Mouse (Mus musculus): ENCODE measurements around the gene Il12a. TPM values are rescaled to one million over a fixed set of nuclear protein-coding genes. Genes with fewer than 3 reads are reported as not detected.

Gene Il12a
- total and polyA plus RNA-seq, 3 experiments: 3.8 to 12.3 (median 11.2) TPM

- no peak for DNase-seq (ENCODE audit: extremely low read depth)
- in situ Hi-C loops (cut with MboI; ENCODE audit: low pct_ligation_motif_present, low pct_unique_long_range_greater_than_20kb, low sequenced_read_pairs): no loop called here
- Histone ChIP-seq H3K9me3 (replicated peaks; ENCODE audit: low read length) (no peaks in the 10 kb centered on the region), H3K79me2 (replicated peaks; ENCODE audit: control insufficient read depth, extremely low read depth, insufficient read depth, poor library complexity, severe bottlenecking) (no peaks in the 10 kb centered on the region), H3K4me3 (replicated peaks in 1 of 3; ENCODE audit: low read depth in 2 of 3, low read length in 2 of 3, poor library complexity in 1 of 3) (no peak overlapping the region), H3K4me1 (ENCODE audit: control insufficient read depth in 1 of 2, insufficient read depth in 2 of 2) (peaks cover 0 to 10% of the 10 kb centered on the region in 2 experiments; a peak in 3 of 4 replicates), H3K36me3 (replicated peaks in 1 of 2; ENCODE audit: control insufficient read depth in 1 of 2, insufficient read depth in 1 of 2, low read length in 1 of 2) (no peaks in the 10 kb centered on the region), H3K4me2 (ENCODE audit: insufficient read depth, low read depth, poor library complexity, severe bottlenecking) (no peak overlapping the region), H3K27ac (ENCODE audit: insufficient read depth, low read depth) (no peak overlapping the region), H3K27me3 (replicated peaks) (no peaks in the 10 kb centered on the region), H3K9ac (ENCODE audit: insufficient read depth, low read depth) (no peak overlapping the region)
- dilution Hi-C loops (cut with MboI; ENCODE audit: extremely low pct_ligation_motif_present, extremely low pct_unique_long_range_greater_than_20kb, low sequenced_read_pairs): no loop called here
- TF ChIP-seq SIN3A (IDR thresholded peaks at IDR 0.05; ENCODE audit: low read length): no peak
- TF ChIP-seq ZC3H11A (IDR thresholded peaks at IDR 0.05; ENCODE audit: low read depth, low read length): no peak
- no peak for TF ChIP-seq HCFC1 (IDR thresholded peaks at IDR 0.05; ENCODE audit: low read depth, low read length)
- no peak for TF ChIP-seq RAD21 (IDR thresholded peaks at IDR 0.05; ENCODE audit: low read depth, low read length)
- TF ChIP-seq SMC3 (IDR thresholded peaks at IDR 0.05; ENCODE audit: low read depth, low read length): no peak
- no peak for TF ChIP-seq MEF2A (IDR thresholded peaks at IDR 0.05; ENCODE audit: borderline replicate concordance, low read depth, low read length)
- TF ChIP-seq MAZ (IDR thresholded peaks at IDR 0.05; ENCODE audit: low read depth, low read length): no peak
- no peak for TF ChIP-seq EP300 (IDR thresholded peaks at IDR 0.05; ENCODE audit: low read length)
Observed at GRCm38 (mm10) chr3:68664337-68664736, 26.1 kb upstream of the Il12a start.

GRCm38 (mm10) chr3:68666377-68666776, 24.1 kb upstream of the Il12a start:
- no peak for TF ChIP-seq TBP (conservative IDR thresholded peaks at IDR 0.05; ENCODE audit: low read depth, low read length)
- no peak for TF ChIP-seq CTCF (conservative IDR thresholded peaks at IDR 0.05 in 1 of 2, IDR thresholded peaks at IDR 0.05 in 1 of 2; ENCODE audit: low read depth in 2 of 2, low read length in 2 of 2)
- dilution Hi-C loops (cut with MboI; ENCODE audit: extremely low pct_ligation_motif_present, extremely low pct_unique_long_range_greater_than_20kb, low sequenced_read_pairs): no loop called here

GRCm38 (mm10) chr3:68667852-68668251, 22.6 kb upstream of the Il12a start:
- Histone ChIP-seq H3K9me3 (replicated peaks; ENCODE audit: low read length) (no peaks in the 10 kb centered on the region), H3K27me3 (replicated peaks) (no peaks in the 10 kb centered on the region), H3K27ac (ENCODE audit: insufficient read depth, low read depth) (no peak overlapping the region), H3K4me1 (ENCODE audit: control insufficient read depth in 1 of 2, insufficient read depth in 2 of 2) (peaks cover 0 to 17% of the 10 kb centered on the region in 2 experiments; a peak in 2 of 4 replicates), H3K4me3 (replicated peaks in 1 of 3; ENCODE audit: low read depth in 2 of 3, low read length in 2 of 3, poor library complexity in 1 of 3) (no peak overlapping the region), H3K36me3 (replicated peaks in 1 of 2; ENCODE audit: control insufficient read depth in 1 of 2, insufficient read depth in 1 of 2, low read length in 1 of 2) (no peaks in the 10 kb centered on the region), H3K4me2 (ENCODE audit: insufficient read depth, low read depth, poor library complexity, severe bottlenecking) (no peak overlapping the region), H3K79me2 (replicated peaks; ENCODE audit: control insufficient read depth, extremely low read depth, insufficient read depth, poor library complexity, severe bottlenecking) (no peaks in the 10 kb centered on the region), H3K9ac (ENCODE audit: insufficient read depth, low read depth) (no peak overlapping the region)
- TF ChIP-seq ELF1 (IDR thresholded peaks at IDR 0.05; ENCODE audit: low read depth, low read length) (no peak), USF2 (conservative IDR thresholded peaks at IDR 0.05; ENCODE audit: low read depth, low read length) (no peak), ZC3H11A (IDR thresholded peaks at IDR 0.05; ENCODE audit: low read depth, low read length) (no peak), TCF12 (IDR thresholded peaks at IDR 0.05; ENCODE audit: low read depth, low read length) (no peak), RAD21 (IDR thresholded peaks at IDR 0.05; ENCODE audit: low read depth, low read length) (no peak), RCOR1 (conservative IDR thresholded peaks at IDR 0.05; ENCODE audit: low read depth, low read length) (no peak), UBTF (IDR thresholded peaks at IDR 0.05; ENCODE audit: low read depth, low read length) (no peak), NRF1 (IDR thresholded peaks at IDR 0.05; ENCODE audit: low read depth, low read length) (no peak), BHLHE40 (IDR thresholded peaks at IDR 0.05; ENCODE audit: low read depth, low read length) (no peak), GABPA (IDR thresholded peaks at IDR 0.05; ENCODE audit: insufficient replicate concordance, low read depth, low read length) (no peak), PAX5 (IDR thresholded peaks at IDR 0.05; ENCODE audit: low read length) (no peak), KAT2A (IDR thresholded peaks at IDR 0.05; ENCODE audit: insufficient replicate concordance, low read length) (no peak), JUND (conservative IDR thresholded peaks at IDR 0.05; ENCODE audit: low read depth, low read length) (no peak)
- dilution Hi-C loops (cut with MboI; ENCODE audit: extremely low pct_ligation_motif_present, extremely low pct_unique_long_range_greater_than_20kb, low sequenced_read_pairs) (no loop called here), in situ Hi-C loops (cut with MboI; ENCODE audit: low pct_ligation_motif_present, low pct_unique_long_range_greater_than_20kb, low sequenced_read_pairs) (no loop called here)
- DNase-seq (ENCODE audit: extremely low read depth): no peak

More at GRCm38 (mm10) chr3:68666377-68666776, 24.1 kb upstream of the Il12a start:
- Histone ChIP-seq H3K4me2 (ENCODE audit: insufficient read depth, low read depth, poor library complexity, severe bottlenecking) (no peak overlapping the region), H3K4me1 (ENCODE audit: control insufficient read depth in 1 of 2, insufficient read depth in 2 of 2) (peaks cover 0 to 17% of the 10 kb centered on the region in 2 experiments; a peak in 2 of 4 replicates), H3K27me3 (replicated peaks) (no peaks in the 10 kb centered on the region), H3K9me3 (replicated peaks; ENCODE audit: low read length) (no peaks in the 10 kb centered on the region), H3K36me3 (replicated peaks in 1 of 2; ENCODE audit: control insufficient read depth in 1 of 2, insufficient read depth in 1 of 2, low read length in 1 of 2) (no peaks in the 10 kb centered on the region), H3K79me2 (replicated peaks; ENCODE audit: control insufficient read depth, extremely low read depth, insufficient read depth, poor library complexity, severe bottlenecking) (no peaks in the 10 kb centered on the region), H3K27ac (ENCODE audit: insufficient read depth, low read depth) (no peak overlapping the region), H3K9ac (ENCODE audit: insufficient read depth, low read depth) (no peak overlapping the region), H3K4me3 (replicated peaks in 1 of 3; ENCODE audit: low read depth in 2 of 3, low read length in 2 of 3, poor library complexity in 1 of 3) (no peak overlapping the region)
- in situ Hi-C loops (cut with MboI; ENCODE audit: low pct_ligation_motif_present, low pct_unique_long_range_greater_than_20kb, low sequenced_read_pairs): no loop called here
- DNase-seq (ENCODE audit: extremely low read depth): no peak

Data from CH12.LX (cell line).